Mouse (Mus musculus) midbrain, postnatal 0 days (tissue): ENCODE data around the gene Jsrp1. TPM values are rescaled to one million over a fixed set of nuclear protein-coding genes. Genes with fewer than 3 reads are reported as not detected.

Experiments
- ATAC-seq: fragments of 200-750 bp; cut with Nextera tagmentation; 2 replicates; pipeline ENCODE4 v1.8.0; 2017; ENCODE audit warnings: moderate number of reproducible peaks, mild to moderate bottlenecking, moderate TSS enrichment, moderate library complexity; ENCODE audit not compliant: low FRiP score
- DNase-seq: peaks from one replicate; pipeline ENCODE4 v3.0.0-alpha.2; 2015; ENCODE audit warnings: low spot score
- H3K27ac ChIP-seq: fragments of 300-500 bp; sonication (generic); 2 replicates; pipeline ENCODE4 v1.5.1; 2014; ENCODE audit warnings: low read depth, mild to moderate bottlenecking, low read length, mixed read lengths
- H3K27me3 ChIP-seq: fragments of 300-500 bp; sonication (generic); 2 replicates; pipeline ENCODE4 v1.6.1; 2014; ENCODE audit warnings: low read length, control low read depth, mixed read lengths; ENCODE audit not compliant: insufficient read depth
- H3K36me3 ChIP-seq: fragments of 300-500 bp; sonication (generic); 2 replicates; pipeline ENCODE4 v1.6.1; 2014; ENCODE audit warnings: low read length, control low read depth, mixed read lengths; ENCODE audit not compliant: insufficient read depth
- H3K4me1 ChIP-seq: fragments of 300-500 bp; sonication (generic); 2 replicates; pipeline ENCODE4 v1.6.1; 2014; ENCODE audit warnings: mild to moderate bottlenecking, control low read depth, antibody characterized with exemption, low read length, mixed read lengths; ENCODE audit not compliant: insufficient read depth
- H3K4me2 ChIP-seq: fragments of 300-500 bp; sonication (generic); 2 replicates; pipeline ENCODE4 v1.6.1; 2014; ENCODE audit warnings: low read depth, mild to moderate bottlenecking, low read length, mixed read lengths; ENCODE audit not compliant: poor library complexity, severe bottlenecking
- H3K4me3 ChIP-seq: fragments of 300-500 bp; sonication (generic); 2 replicates; pipeline ENCODE4 v1.5.1; 2014; ENCODE audit warnings: low read depth, mild to moderate bottlenecking, low read length, moderate library complexity
- H3K9ac ChIP-seq: fragments of 300-500 bp; sonication (generic); replicated peaks from 2 replicates; pipeline ENCODE4 v1.6.1; 2014; ENCODE audit warnings: mild to moderate bottlenecking, low read length, moderate library complexity, mixed read lengths; ENCODE audit not compliant: poor library complexity, severe bottlenecking
- H3K9me3 ChIP-seq: fragments of 300-500 bp; sonication (generic); 2 replicates; pipeline ENCODE4 v1.6.1; 2016; ENCODE audit warnings: low read length, control low read depth
- CTCF ChIP-seq: IDR thresholded peaks from 2 replicates; pipeline ENCODE4 v1.5.1; 2016; ENCODE audit warnings: antibody characterized with exemption, mild to moderate bottlenecking
- WGBS: fragments of 180-500 bp; shearing (Covaris S2); extraction: QIAGEN DNeasy Blood & Tissue Kit; methylation state at CpG from one replicate; pipeline ENCODE4 v1.1.7; 2014; 5-methylcytosine and 5-hydroxymethylcytosine counted together
- polyA plus RNA-seq: library from polyadenylated mRNA; unstranded; fragments of >200 nt; fragmentation: Nextera tagmentation; extraction: Ambion mirVana; gene quantifications from 2 replicates; pipeline ENCODE4 v1.2.1, GENCODE M21; 2015
- total RNA-seq: library from RNA; depleted of rRNA; stranded (reverse); fragments of >200 nt; gene quantifications from 2 replicates; pipeline ENCODE4 v1.2.3, GENCODE M21; 2014

The Jsrp1 gene
- total and polyA plus RNA-seq, 2 experiments from 2014 or later: 1.1 TPM; not detected in 1

DNA sequence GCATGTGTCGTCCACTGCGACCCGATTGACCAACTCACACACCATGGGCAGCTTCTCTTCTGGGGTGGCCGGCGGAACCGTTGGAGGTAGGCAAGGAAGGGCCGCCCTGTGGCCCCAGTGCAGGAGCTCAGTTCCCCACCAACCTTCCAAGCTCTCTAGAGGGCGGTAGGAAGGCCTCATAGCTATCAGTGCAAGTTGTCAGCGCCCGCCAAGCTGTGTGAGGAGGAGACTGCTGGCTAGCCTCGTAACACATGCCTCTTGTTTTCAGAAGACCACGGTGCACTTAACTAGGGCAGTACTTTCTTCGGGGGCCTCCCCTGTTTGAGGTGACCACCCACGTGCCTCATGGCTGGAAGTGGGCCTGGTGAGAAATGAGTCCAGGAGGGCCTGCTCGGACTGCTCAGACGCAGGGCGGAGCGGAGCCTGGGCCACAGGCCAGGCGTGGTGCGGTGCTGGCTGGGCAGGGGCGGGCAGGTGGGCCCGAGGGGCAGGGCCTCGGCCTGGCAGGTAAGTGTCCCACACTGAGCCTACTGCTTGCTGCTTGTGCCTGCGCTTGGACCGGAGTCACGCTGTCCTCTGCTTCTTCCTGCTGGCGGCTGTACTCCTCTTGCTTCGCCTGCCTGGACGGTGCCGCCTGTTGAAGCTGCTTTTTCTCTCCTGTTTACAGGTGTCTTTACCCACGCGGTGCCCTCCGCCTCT is 21.7 kb downstream of the Jsrp1 start:
- H3K27ac ChIP-seq: no peak overlapping the region
- no peak for TF ChIP-seq CTCF
- no peak for DNase-seq

DNA sequence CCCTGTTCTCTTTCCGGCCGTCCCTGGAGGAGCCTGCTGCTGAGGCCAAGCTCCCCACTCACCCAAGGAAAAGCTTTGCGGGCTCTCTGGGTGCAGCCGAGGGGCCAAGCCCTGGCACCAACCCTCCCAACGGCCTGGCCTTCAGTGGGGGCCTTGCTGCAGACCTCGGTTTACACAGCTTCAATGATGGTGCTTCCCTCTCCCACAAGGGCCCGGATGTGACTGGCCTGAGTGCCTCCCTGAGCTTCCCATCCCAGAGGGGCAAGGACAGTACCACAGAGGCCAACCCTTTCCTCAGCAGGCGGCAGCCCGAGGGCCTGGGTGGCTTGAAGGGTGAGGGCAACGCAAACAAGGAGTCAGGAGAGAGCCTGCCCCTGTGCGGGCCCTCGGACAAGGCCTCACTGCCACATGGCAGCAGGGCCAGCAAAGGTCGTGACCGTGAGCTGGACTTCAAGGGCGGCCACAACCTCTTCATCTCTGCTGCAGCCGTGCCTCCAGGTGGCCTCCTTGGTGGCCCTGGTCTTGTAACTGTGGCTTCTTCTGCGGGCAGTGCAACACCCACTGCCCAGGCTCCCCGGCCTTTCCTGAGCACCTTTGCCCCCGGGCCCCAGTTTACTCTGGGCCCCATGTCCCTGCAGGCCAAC is 22.4 kb downstream of the Jsrp1 start:
- no peaks in the 10 kb centered on the region for H3K27me3 ChIP-seq
- H3K9ac ChIP-seq: no peak overlapping the region
- no peak overlapping the region for H3K4me3 ChIP-seq
- no peak overlapping the region for H3K27ac ChIP-seq
- H3K9me3 ChIP-seq: no peaks in the 10 kb centered on the region
- no peaks in the 10 kb centered on the region for H3K4me1 ChIP-seq
- ATAC-seq: no peak
- peaks cover 86% of the 10 kb centered on the region for H3K36me3 ChIP-seq
- no peak for TF ChIP-seq CTCF
- 90% methylated on average over 19 of the region's 19 CpGs for WGBS
- no peak overlapping the region for H3K4me2 ChIP-seq
- no peak for DNase-seq

More for the DNA sequence above, 21.7 kb downstream of the Jsrp1 start:
- peaks cover 86% of the 10 kb centered on the region for H3K36me3 ChIP-seq
- 85% methylated on average over 33 of the region's 33 CpGs for WGBS
- no peaks in the 10 kb centered on the region for H3K9me3 ChIP-seq
- no peaks in the 10 kb centered on the region for H3K4me1 ChIP-seq
- no peak overlapping the region for H3K9ac ChIP-seq
- no peaks in the 10 kb centered on the region for H3K27me3 ChIP-seq
- no peak overlapping the region for H3K4me2 ChIP-seq
- no peak for ATAC-seq
- H3K4me3 ChIP-seq: no peak overlapping the region

DNA sequence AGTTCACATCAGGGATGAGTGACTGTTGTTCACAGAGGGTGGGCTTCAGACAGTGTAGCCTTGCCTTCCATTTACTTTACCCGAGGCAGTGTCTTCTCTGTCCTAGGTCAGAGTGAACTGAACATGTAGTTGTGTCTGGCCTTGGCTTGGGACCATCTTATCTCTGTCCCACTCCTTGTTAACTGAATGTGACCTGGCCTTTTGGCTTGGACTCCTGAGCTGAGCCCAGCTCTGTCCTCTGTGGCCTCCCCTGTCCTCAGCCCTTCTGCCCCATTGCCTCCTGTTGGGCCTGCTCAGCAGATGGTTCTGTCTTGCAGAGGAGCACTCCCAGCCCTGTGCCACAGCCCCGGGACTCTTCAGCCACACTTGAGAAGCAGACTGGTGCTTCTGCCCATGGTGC is 25.8 kb downstream of the Jsrp1 start:
- peaks cover 95% of the 10 kb centered on the region for H3K36me3 ChIP-seq
- ATAC-seq (no peak), DNase-seq (no peak)
- H3K4me3 ChIP-seq: no peak overlapping the region
- TF ChIP-seq CTCF: no peak
- 79% methylated on average over 2 of the region's 2 CpGs for WGBS
- no peak overlapping the region for H3K4me2 ChIP-seq
- no peak overlapping the region for H3K27ac ChIP-seq
- no peak overlapping the region for H3K9ac ChIP-seq
- no peaks in the 10 kb centered on the region for H3K9me3 ChIP-seq
- H3K27me3 ChIP-seq: no peaks in the 10 kb centered on the region
- H3K4me1 ChIP-seq: no peaks in the 10 kb centered on the region

DNA sequence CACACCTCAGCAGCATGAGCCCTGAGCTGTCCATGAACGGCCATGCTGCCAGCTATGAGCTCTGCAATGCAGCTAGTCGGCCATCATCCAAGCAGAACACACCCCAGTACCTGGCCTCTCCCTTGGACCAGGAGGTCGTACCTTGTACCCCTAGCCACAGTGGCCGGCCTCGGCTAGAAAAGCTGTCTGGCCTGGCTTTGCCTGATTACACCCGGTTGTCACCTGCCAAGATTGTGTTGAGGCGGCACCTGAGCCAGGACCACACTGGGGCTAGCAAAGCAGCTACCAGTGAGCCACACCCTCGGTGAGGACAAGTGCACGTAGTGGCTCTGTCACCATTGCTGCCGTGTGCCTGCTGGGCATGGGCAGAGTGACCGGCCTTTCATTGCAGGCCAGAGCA is 27.3 kb downstream of the Jsrp1 start:
- Histone ChIP-seq H3K4me1 (no peaks in the 10 kb centered on the region), H3K4me3 (no peak overlapping the region), H3K27ac (no peak overlapping the region), H3K9ac (no peak overlapping the region), H3K36me3 (peaks cover 94% of the 10 kb centered on the region), H3K4me2 (no peak overlapping the region), H3K27me3 (no peaks in the 10 kb centered on the region), H3K9me3 (no peaks in the 10 kb centered on the region)
- DNase-seq: no peak
- 97% methylated on average over 11 of the region's 11 CpGs for WGBS
- ATAC-seq: no peak
- TF ChIP-seq CTCF: no peak

GRCm38 (mm10) chr10:80784871-80785270 is 28.4 kb downstream of the Jsrp1 start:
- Histone ChIP-seq H3K9ac (no peak overlapping the region), H3K36me3 (peaks cover 94% of the 10 kb centered on the region), H3K4me1 (no peaks in the 10 kb centered on the region), H3K4me2 (no peak overlapping the region), H3K27me3 (no peaks in the 10 kb centered on the region), H3K27ac (no peak overlapping the region), H3K9me3 (no peaks in the 10 kb centered on the region), H3K4me3 (no peak overlapping the region)
- 74% methylated on average over 12 of the region's 12 CpGs for WGBS
- no peak for TF ChIP-seq CTCF
- DNase-seq: no peak
- no peak for ATAC-seq

- no peak for TF ChIP-seq CTCF
- Histone ChIP-seq H3K27ac (no peak overlapping the region), H3K9me3 (no peaks in the 10 kb centered on the region), H3K36me3 (peaks cover 95% of the 10 kb centered on the region), H3K9ac (no peak overlapping the region), H3K4me3 (no peak overlapping the region), H3K4me2 (no peak overlapping the region), H3K4me1 (no peaks in the 10 kb centered on the region), H3K27me3 (no peaks in the 10 kb centered on the region)
- ATAC-seq (no peak), DNase-seq (no peak)
- WGBS: 100% methylated on average over 2 of the region's 2 CpGs
Measured at GRCm38 (mm10) chr10:80784302-80784701, 29.0 kb downstream of the Jsrp1 start.
